Mouse (Mus musculus) heart, postnatal 0 days (tissue): Measurements from ENCODE around the gene Topbp1. TPM values are rescaled to one million over a fixed set of nuclear protein-coding genes. Genes with fewer than 3 reads are reported as not detected.

Experiments used
- ATAC-seq: fragments of 200-750 bp; cut with Nextera tagmentation; 2 replicates; pipeline ENCODE4 v1.8.0; 2017; ENCODE audit warnings: low read depth, moderate number of reproducible peaks, moderate library complexity; ENCODE audit not compliant: insufficient read depth
- DNase-seq: peaks from one replicate; pipeline ENCODE4 v3.0.0-alpha.2; 2016; ENCODE audit warnings: low spot score
- H3K27ac ChIP-seq: fragments of 300-500 bp; sonication (generic); 2 replicates; pipeline ENCODE4 v1.5.1; 2014; ENCODE audit warnings: low read depth, mild to moderate bottlenecking
- H3K27me3 ChIP-seq: fragments of 300-500 bp; sonication (generic); 2 replicates; pipeline ENCODE4 v1.6.1; 2014; ENCODE audit warnings: low read length, mixed read lengths; ENCODE audit not compliant: control insufficient read depth, insufficient read depth
- H3K36me3 ChIP-seq: fragments of 300-500 bp; sonication (generic); replicated peaks from 2 replicates; pipeline ENCODE4 v1.6.1; 2014; ENCODE audit warnings: low read length, mixed read lengths; ENCODE audit not compliant: control insufficient read depth, insufficient read depth
- H3K4me1 ChIP-seq: fragments of 300-500 bp; sonication (generic); 2 replicates; pipeline ENCODE4 v1.6.1; 2014; ENCODE audit warnings: antibody characterized with exemption; ENCODE audit not compliant: control insufficient read depth, insufficient read depth
- H3K4me2 ChIP-seq: fragments of 300-500 bp; sonication (generic); 2 replicates; pipeline ENCODE4 v1.6.1; 2014; ENCODE audit warnings: low read depth, mild to moderate bottlenecking, low read length, moderate library complexity
- H3K4me3 ChIP-seq: fragments of 300-500 bp; sonication (generic); 2 replicates; pipeline ENCODE4 v1.5.1; 2014; ENCODE audit warnings: low read depth, low read length
- H3K9ac ChIP-seq: fragments of 300-500 bp; sonication (generic); replicated peaks from 2 replicates; pipeline ENCODE4 v1.6.1; 2014; ENCODE audit warnings: low read depth, low read length, mixed read lengths
- H3K9me3 ChIP-seq: fragments of 300-500 bp; sonication (generic); replicated peaks from 2 replicates; pipeline ENCODE4 v1.6.1; 2016; ENCODE audit warnings: low read length; ENCODE audit not compliant: control insufficient read depth
- CTCF ChIP-seq: IDR thresholded peaks from 2 replicates; pipeline ENCODE4 v1.5.1; 2016; ENCODE audit warnings: antibody characterized with exemption, control low read depth, low read depth
- EP300 ChIP-seq: IDR thresholded peaks from 2 replicates; pipeline ENCODE4 v1.6.1; 2016; ENCODE audit warnings: antibody characterized with exemption, low read depth
- WGBS: fragments of 180-500 bp; shearing (Covaris S2); extraction: QIAGEN DNeasy Blood & Tissue Kit; methylation state at CpG from one replicate; pipeline ENCODE4 v1.1.7; 2014; 5-methylcytosine and 5-hydroxymethylcytosine counted together
- polyA plus RNA-seq: library from polyadenylated mRNA; unstranded; fragments of >200 nt; fragmentation: Nextera tagmentation; extraction: Ambion mirVana; gene quantifications from 2 replicates; pipeline ENCODE4 v1.2.1, GENCODE M21; 2015
- total RNA-seq: library from RNA; depleted of rRNA; stranded (reverse); fragments of >200 nt; gene quantifications from 2 replicates; pipeline ENCODE4 v1.2.3, GENCODE M21; 2014; ENCODE audit warnings: low replicate concordance

Topbp1 gene
- total and polyA plus RNA-seq, 2 experiments from 2014 or later: 14.2 to 33.9 TPM

GRCm38 (mm10) chr9:103301086-103301485 lies 3.9 kb upstream of the Topbp1 start:
- Histone ChIP-seq H3K36me3 (no peaks in the 10 kb centered on the region), H3K9me3 (no peaks in the 10 kb centered on the region), H3K4me3 (no peak overlapping the region), H3K27me3 (no peaks in the 10 kb centered on the region), H3K9ac (no peak overlapping the region), H3K4me1 (peaks cover 15% of the 10 kb centered on the region), H3K27ac (no peak overlapping the region), H3K4me2 (no peak overlapping the region)
- TF ChIP-seq EP300 (no peak), CTCF (no peak)
- WGBS: 87% methylated on average over 8 of the region's 8 CpGs
- DNase-seq: no peak
- no peak for ATAC-seq

GRCm38 (mm10) chr9:103302239-103302638 lies 2.8 kb upstream of the Topbp1 start:
- TF ChIP-seq EP300: no peak
- H3K27ac ChIP-seq: no peak overlapping the region
- WGBS: 68% methylated on average over 4 of the region's 4 CpGs
- no peak for ATAC-seq
- H3K9me3 ChIP-seq: no peaks in the 10 kb centered on the region
- no peak overlapping the region for H3K4me3 ChIP-seq
- no peaks in the 10 kb centered on the region for H3K27me3 ChIP-seq
- H3K36me3 ChIP-seq: 0 out of 2 replicates have a peak, but pooled peaks cover 4% of the 10 kb centered on the region
- no peak overlapping the region for H3K9ac ChIP-seq
- DNase-seq: no peak
- no peak overlapping the region for H3K4me2 ChIP-seq
- H3K4me1 ChIP-seq: peaks cover 15% of the 10 kb centered on the region

- ATAC-seq (no peak), DNase-seq (peak; percentile 46)
- Histone ChIP-seq H3K9ac (no peak overlapping the region), H3K27me3 (no peaks in the 10 kb centered on the region), H3K4me3 (no peak overlapping the region), H3K4me1 (peaks cover 15% of the 10 kb centered on the region), H3K36me3 (0 out of 2 replicates have a peak, but pooled peaks cover 4% of the 10 kb centered on the region), H3K9me3 (no peaks in the 10 kb centered on the region), H3K4me2 (no peak overlapping the region), H3K27ac (no peak overlapping the region)
- 42% methylated on average over 3 of the region's 3 CpGs for WGBS
- TF ChIP-seq CTCF (peak; percentile 84), EP300 (no peak)
Measured at GRCm38 (mm10) chr9:103302666-103303065, 2.3 kb upstream of the Topbp1 start.

DNA sequence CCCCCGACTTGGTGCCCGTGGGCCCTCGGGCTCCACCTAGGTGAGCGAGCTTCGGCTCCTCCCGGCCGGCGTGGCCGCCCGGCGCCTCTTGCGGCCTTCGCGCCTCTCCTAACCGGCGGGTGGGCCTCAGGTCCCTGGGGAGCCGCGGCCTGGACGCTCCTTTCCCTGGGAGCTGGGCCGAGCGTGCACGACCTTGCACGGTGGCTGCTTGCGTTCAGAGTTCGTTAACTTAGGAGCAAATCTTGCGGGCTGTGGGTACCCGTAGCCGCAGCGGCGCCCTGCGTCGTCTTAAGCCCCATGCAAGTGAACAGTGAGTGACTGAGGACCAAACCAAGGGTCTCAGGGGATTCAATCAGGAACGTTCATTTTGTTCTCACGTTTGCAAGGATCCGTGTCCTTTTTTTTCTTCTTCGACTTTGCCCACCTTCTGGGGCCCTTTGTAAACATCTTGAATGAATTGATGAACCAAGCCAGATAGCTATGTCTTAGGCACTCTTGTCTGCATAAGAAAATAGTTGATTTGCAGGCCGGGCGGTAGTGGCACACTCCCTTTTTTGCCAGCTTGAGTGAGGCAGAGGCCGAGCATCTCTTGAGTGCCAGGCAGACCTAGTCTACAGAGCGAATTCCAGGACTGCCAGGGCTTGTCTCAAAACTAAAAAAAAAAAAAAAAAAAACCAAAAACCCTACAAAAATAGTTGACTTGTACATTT lies 472 bp downstream of the Topbp1 start:
- H3K4me3 ChIP-seq: peak overlapping the region; percentile 98
- under 1% methylated on average over 40 of the region's 40 CpGs for WGBS
- no peaks in the 10 kb centered on the region for H3K27me3 ChIP-seq
- no peaks in the 10 kb centered on the region for H3K9me3 ChIP-seq
- no peak for DNase-seq
- peak overlapping the region; percentile 79 for H3K9ac ChIP-seq
- peak; percentile 59 for ATAC-seq
- peak overlapping the region; percentile 70 for H3K27ac ChIP-seq
- peaks cover 19% of the 10 kb centered on the region for H3K36me3 ChIP-seq
- H3K4me1 ChIP-seq: peaks cover 15% of the 10 kb centered on the region
- TF ChIP-seq EP300 (no peak), CTCF (no peak)
- peak overlapping the region; percentile 92 for H3K4me2 ChIP-seq

GRCm38 (mm10) chr9:103309832-103310231 lies 4.8 kb downstream of the Topbp1 start:
- no peak overlapping the region for H3K27ac ChIP-seq
- 88% methylated on average over 6 of the region's 6 CpGs for WGBS
- H3K4me2 ChIP-seq: no peak overlapping the region
- TF ChIP-seq CTCF: no peak
- no peak for TF ChIP-seq EP300
- no peak for ATAC-seq
- H3K27me3 ChIP-seq: no peaks in the 10 kb centered on the region
- DNase-seq: no peak
- peaks cover 8% of the 10 kb centered on the region; the same call in 1 of the 2 replicates for H3K4me1 ChIP-seq
- H3K9ac ChIP-seq: no peak overlapping the region
- no peak overlapping the region for H3K4me3 ChIP-seq
- H3K36me3 ChIP-seq: peaks cover 48% of the 10 kb centered on the region
- H3K9me3 ChIP-seq: no peaks in the 10 kb centered on the region

- TF ChIP-seq CTCF (no peak), EP300 (no peak)
- ATAC-seq (no peak), DNase-seq (no peak)
- H3K36me3 ChIP-seq: peaks cover 90% of the 10 kb centered on the region
- no peaks in the 10 kb centered on the region for H3K27me3 ChIP-seq
- no peaks in the 10 kb centered on the region for H3K4me1 ChIP-seq
- WGBS: 93% methylated on average over 1 of the region's 2 CpGs
- no peak overlapping the region for H3K4me3 ChIP-seq
- no peak overlapping the region for H3K9ac ChIP-seq
- no peaks in the 10 kb centered on the region for H3K9me3 ChIP-seq
- no peak overlapping the region for H3K4me2 ChIP-seq
- no peak overlapping the region for H3K27ac ChIP-seq
Measured at GRCm38 (mm10) chr9:103324678-103325077, 19.7 kb downstream of the Topbp1 start.
